Mouse (Mus musculus) right cerebral cortex, adult 18-20 months (tissue): Measurements from ENCODE around the gene Gm31371.
"Not testable (repeated sequence)": the region's sequence is repeated elsewhere in the genome, so short reads cannot be mapped to it uniquely, and the experiment has no call there.

Source experiments
- DNase-seq: peaks from one replicate; pipeline ENCODE4 v3.0.0; 2022; ENCODE audit warnings: mixed read lengths

Gene Gm31371

GRCm38 (mm10) chr8:19903092-19903491, at the start of gene Gm31371:
Gene Gm31371 (plus strand): TSS chr8:19903392.
- not testable (repeated sequence) for DNase-seq

- not testable (repeated sequence) for DNase-seq
Measured at GRCm38 (mm10) chr8:19906425-19907055, 3.3 kb downstream of the Gm31371 start.

- not testable (repeated sequence) for DNase-seq
Measured at GRCm38 (mm10) chr8:19908841-19909321, 5.7 kb downstream of the Gm31371 start.

GRCm38 (mm10) chr8:19919086-19919485, 15.9 kb downstream of the Gm31371 start:
- DNase-seq = not testable (repeated sequence)

GRCm38 (mm10) chr8:19934274-19934673, 31.1 kb downstream of the Gm31371 start:
- not testable (repeated sequence) for DNase-seq

GRCm38 (mm10) chr8:19935541-19936030, 32.4 kb downstream of the Gm31371 start:
- not testable (repeated sequence) for DNase-seq

- DNase-seq = no peak
Measured at GRCm38 (mm10) chr8:19960935-19961334, 57.7 kb downstream of the Gm31371 start.

- not testable (repeated sequence) for DNase-seq
Measured at GRCm38 (mm10) chr8:19963766-19964165, 60.6 kb downstream of the Gm31371 start.

- peak; percentile 4 for DNase-seq
Measured at GRCm38 (mm10) chr8:19968151-19968550, 65.0 kb downstream of the Gm31371 start.

- not testable (repeated sequence) for DNase-seq
Measured at GRCm38 (mm10) chr8:19975237-19975636, 72.0 kb downstream of the Gm31371 start.
